Mouse (Mus musculus) megakaryocyte, embryonic 14.5 days (primary cell): ENCODE results near the gene Podn.

Experiments
- FLI1 ChIP-seq: IDR thresholded peaks from 2 replicates; pipeline ENCODE4 v1.6.1; 2012; ENCODE audit warnings: low read length, inconsistent platforms, mixed read lengths
- GATA1 ChIP-seq: IDR thresholded peaks from 3 replicates; pipeline ENCODE4 v1.6.1; 2012; ENCODE audit warnings: mixed read lengths, low read length, inconsistent platforms, borderline replicate concordance

- TF ChIP-seq GATA1 (no peak), FLI1 (no peak)
Observed at GRCm38 (mm10) chr4:108127516-108127915, 31.3 kb upstream of the Podn start.
